Mouse (Mus musculus) left cerebral cortex, postnatal 36 days (tissue): ENCODE results near the gene Hsd17b10. TPM values are rescaled to one million over a fixed set of nuclear protein-coding genes. Genes with fewer than 3 reads are reported as not detected.

ENCODE experiments used
- DNase-seq, 2 experiments: peaks; one replicate each; pipeline ENCODE4 v3.0.0; 2021 to 2022; ENCODE audit warnings: low spot score in 2 of 2, mixed read lengths in 1 of 2
- intact Hi-C: fragments of 180-260 bp; cut with DNase I; formaldehyde crosslinking; loops from one replicate; pipeline ENCODE4 v1.15.1; 2025
- total RNA-seq, 2 experiments: library from RNA; stranded (reverse); gene quantifications; 2 replicates each; pipeline ENCODE4 v1.2.3; 2021

The Hsd17b10 gene
- total RNA-seq, result 10 to 100 TPM; 40.2 to 42.0 TPM

- intact Hi-C loops, result loop anchor here (2.0 kb wide), 1 partner anchor 15 kb away; the partner anchor contains the start of genes Ribc1 and Smc1a
- peak; percentile 77 to 80 for DNase-seq
These were observed at the start of gene Hsd17b10 for GRCm38 (mm10) chrX:152001737-152002710. Gene Hsd17b10 (plus strand): TSS chrX:152001845.

- DNase-seq, result no peak
- intact Hi-C loops, result no loop called here
These were observed 2.5 kb upstream of the Hsd17b10 start for GRCm38 (mm10) chrX:151999006-151999710.

GRCm38 (mm10) chrX:152001182-152001684 lies 412 bp upstream of the Hsd17b10 start:
- DNase-seq, result no peak
- intact Hi-C loops, result loop anchor here (2.0 kb wide), 1 partner anchor 16 kb away; the partner anchor contains the start of genes Ribc1 and Smc1a

GRCm38 (mm10) chrX:152002865-152003264 lies 1.2 kb downstream of the Hsd17b10 start:
- intact Hi-C loops, result no loop called here
- no peak for DNase-seq

- intact Hi-C loops, result no loop called here
These were observed 6.2 kb downstream of the Hsd17b10 start for GRCm38 (mm10) chrX:152007863-152008262.

GRCm38 (mm10) chrX:152015752-152016150 lies 14.1 kb downstream of the Hsd17b10 start:
- intact Hi-C loops, result loop anchor here (2.0 to 5.0 kb wide), 3 partner anchors 15 to 131 kb away; partner anchors contain the start of gene Hsd17b10

More at GRCm38 (mm10) chrX:152007863-152008262, 6.2 kb downstream of the Hsd17b10 start:
- DNase-seq, result no peak

GRCm38 (mm10) chrX:152016151-152017145 lies 14.8 kb downstream of the Hsd17b10 start, which contains the start of the genes Ribc1 and Smc1a:
Gene Ribc1 (minus strand): TSS chrX:152016295.
Gene Smc1a (plus strand): TSS chrX:152016428.
- intact Hi-C loops, result loop anchor here (2.0 to 5.0 kb wide), 3 partner anchors 16 to 130 kb away; partner anchors contain the start of gene Hsd17b10
- DNase-seq, result peak; percentile 88 to 89

More at GRCm38 (mm10) chrX:152015752-152016150, 14.1 kb downstream of the Hsd17b10 start:
- no peak for DNase-seq

- DNase-seq, result no peak
- intact Hi-C loops, result loop anchor here (2.0 to 5.0 kb wide), 3 partner anchors 16 to 130 kb away; partner anchors contain the start of gene Hsd17b10
These were observed 15.5 kb downstream of the Hsd17b10 start for GRCm38 (mm10) chrX:152017186-152017585.

- intact Hi-C loops, result loop anchor here (5.0 kb wide), 1 partner anchor 72 kb away; no protein-coding TSS in a partner anchor
These were observed 17.6 kb downstream of the Hsd17b10 start for GRCm38 (mm10) chrX:152019294-152019693.

GRCm38 (mm10) chrX:152039865-152040264 lies 38.2 kb downstream of the Hsd17b10 start:
- intact Hi-C loops, result no loop called here
- no peak for DNase-seq

More at GRCm38 (mm10) chrX:152019294-152019693, 17.6 kb downstream of the Hsd17b10 start:
- DNase-seq, result no peak

GRCm38 (mm10) chrX:152047230-152047629 lies 45.6 kb downstream of the Hsd17b10 start:
- intact Hi-C loops, result no loop called here
- no peak for DNase-seq

- DNase-seq, result no peak
- intact Hi-C loops, result loop anchor here (5.0 kb wide), 1 partner anchor 95 kb away; no protein-coding TSS in a partner anchor
These were observed 50.9 kb downstream of the Hsd17b10 start for GRCm38 (mm10) chrX:152052546-152052945.

Other genes with a start within 250 kb of the Hsd17b10 start
- 100 to 1,000 TPM; 258 to 308 TPM for gene Huwe1, start 201.0 kb upstream of the Hsd17b10 start, total RNA-seq
- gene Ribc1, start 14.4 kb downstream of the Hsd17b10 start, total RNA-seq, result under 1 TPM; 0.27 to 0.49 TPM
- gene Smc1a, start 14.6 kb downstream of the Hsd17b10 start, total RNA-seq, result 10 to 100 TPM; 45.2 to 51.3 TPM
- gene Iqsec2, start 142.4 kb downstream of the Hsd17b10 start, total RNA-seq, result 100 to 1,000 TPM; 156 to 160 TPM
- 10 to 100 TPM; 52.7 to 55.8 TPM for gene Kdm5c, start 231.2 kb downstream of the Hsd17b10 start, total RNA-seq